Mouse (Mus musculus) activated CD4-positive, CD25-positive, alpha-beta regulatory T cell, adult 4 months (primary cell): ENCODE measurements around the gene Zfp300. TPM values are rescaled to one million over a fixed set of nuclear protein-coding genes. Genes with fewer than 3 reads are reported as not detected.

Experiments
- ATAC-seq: one replicate; pipeline ENCODE4 v1.8.0; 2017
- polyA plus RNA-seq, 2 experiments: library from polyadenylated mRNA; unstranded; fragments of 100-300 nt; shearing (Covaris generic); gene quantifications; one replicate each; pipeline ENCODE4 v1.2.1; 2017

The Zfp300 gene
- 1 to 10 TPM; 2.4 to 3.3 TPM for polyA plus RNA-seq

DNA sequence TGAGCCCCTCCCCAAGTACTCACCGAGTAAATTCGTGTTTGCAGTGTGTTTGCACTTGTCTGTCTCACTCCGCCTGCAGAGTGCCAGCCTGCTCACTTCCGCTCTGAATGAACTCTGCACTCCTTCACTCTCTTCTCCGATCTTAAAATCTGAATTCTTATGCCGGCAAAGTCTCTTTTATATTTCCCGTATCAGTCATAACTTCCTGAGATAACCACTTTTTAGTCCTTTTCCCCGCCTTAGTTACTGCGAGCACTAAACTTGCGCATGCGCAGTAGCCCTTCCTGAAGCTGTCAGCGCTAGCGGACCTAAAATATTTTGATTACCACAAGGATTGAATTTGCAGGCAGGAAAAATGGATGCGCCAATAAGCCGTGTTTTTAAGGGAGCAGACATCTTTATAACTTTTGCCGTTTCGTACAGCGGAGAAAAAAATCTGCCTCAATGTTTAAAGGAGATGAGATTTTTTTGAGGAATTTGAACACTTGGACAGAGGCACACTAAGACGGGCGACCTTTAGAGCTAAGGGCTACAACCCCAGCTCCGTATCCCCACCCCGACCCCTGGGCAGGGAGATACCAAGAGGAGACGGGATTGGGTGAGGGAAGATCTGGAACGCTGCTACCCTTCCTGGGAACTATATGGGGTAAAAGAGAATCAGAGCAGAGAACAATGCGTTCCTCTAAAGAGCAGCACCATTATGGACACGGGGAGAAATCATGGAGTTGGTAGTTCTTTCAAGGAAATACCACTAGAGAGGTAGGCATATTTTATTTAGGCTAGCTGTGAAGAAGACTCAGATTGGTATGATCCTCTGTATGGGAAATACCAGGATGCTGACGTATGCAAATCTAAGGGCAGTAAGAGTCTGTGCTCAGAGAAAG, at the start of gene Zfp300:
Gene Zfp300, minus strand, starts transcription at position 545 of the 884 bp plus-strand sequence.
- peak; percentile 77 for ATAC-seq

DNA sequence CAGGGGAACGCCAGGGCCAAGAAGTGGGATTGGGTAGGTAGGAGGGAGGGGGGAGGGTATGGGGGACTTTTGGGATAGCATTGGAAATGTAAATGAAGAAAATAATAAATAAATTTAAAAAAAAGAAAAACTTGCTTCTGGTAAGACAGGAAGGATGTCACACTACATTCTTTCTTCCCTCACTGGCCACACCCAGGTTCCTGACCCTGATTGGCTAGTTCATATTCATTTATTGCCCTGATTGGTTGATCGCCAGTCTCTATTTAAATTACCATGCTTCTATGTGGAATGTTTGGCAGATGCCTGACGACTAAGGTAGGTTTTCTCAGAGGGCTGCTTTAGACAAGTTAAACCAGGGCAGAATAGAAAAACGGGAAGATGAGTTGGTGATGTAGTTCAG, 26.2 kb upstream of the Zfp300 start, which contains the start of gene Ssxa1:
Gene Ssxa1, plus strand, starts transcription at position 301 of the 400 bp plus-strand sequence.
- no peak for ATAC-seq

DNA sequence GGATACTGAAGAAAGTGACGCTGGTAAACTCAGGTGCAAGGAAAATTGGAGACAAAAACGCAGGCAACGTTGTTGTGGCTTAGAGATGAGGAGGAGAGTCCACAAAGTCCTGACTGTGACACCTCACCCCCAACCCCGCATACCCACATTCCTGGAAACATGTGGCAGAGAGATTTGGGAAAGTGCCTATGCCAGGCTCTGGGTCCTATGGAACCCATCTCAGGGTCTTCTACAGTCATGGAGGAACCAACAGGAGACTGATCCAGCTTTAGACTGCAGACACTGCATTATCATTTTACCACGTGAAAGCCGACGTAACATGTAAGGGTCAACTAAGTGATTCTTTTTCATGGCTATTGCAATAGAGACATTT, 526 bp upstream of the Zfp300 start:
- no peak for ATAC-seq

DNA sequence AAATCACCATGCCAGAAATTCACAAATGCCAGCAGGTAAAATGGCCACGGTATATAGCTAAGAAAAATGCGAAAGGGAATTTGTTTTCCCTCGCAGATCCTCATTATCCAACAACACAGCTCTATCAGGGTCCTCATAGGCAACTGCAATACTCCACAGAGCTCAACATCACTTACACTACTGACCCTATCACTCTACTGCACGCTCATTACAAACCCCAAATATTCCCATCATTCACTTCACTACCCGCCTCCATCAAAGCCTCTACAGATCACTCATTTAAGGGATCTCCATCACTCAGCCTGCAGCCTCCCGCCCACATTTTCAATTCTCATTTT, 713 bp downstream of the Zfp300 start:
- no peak for ATAC-seq

DNA sequence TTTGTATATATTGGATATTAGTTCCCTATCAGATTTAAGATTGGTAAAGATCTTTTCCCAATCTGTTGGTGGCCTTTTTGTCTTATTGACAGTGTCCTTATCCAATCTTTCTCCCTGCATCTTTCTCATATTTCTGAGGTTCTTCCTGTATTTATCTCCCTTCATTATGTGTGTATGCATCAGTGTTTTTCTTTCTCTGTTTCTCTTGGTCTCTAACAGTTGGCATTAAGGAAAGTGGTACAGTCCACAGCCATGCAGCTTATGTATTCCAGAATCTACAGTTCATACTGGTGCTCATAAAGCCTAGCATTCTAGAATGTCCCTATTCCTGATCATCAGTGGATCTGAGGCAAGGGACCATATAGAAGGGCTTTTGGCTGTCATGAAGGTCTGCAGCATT, 21.2 kb downstream of the Zfp300 start, which contains the start of gene Spaca5:
Gene Spaca5, plus strand, starts transcription at position 301 of the 400 bp plus-strand sequence.
- ATAC-seq = no peak

DNA sequence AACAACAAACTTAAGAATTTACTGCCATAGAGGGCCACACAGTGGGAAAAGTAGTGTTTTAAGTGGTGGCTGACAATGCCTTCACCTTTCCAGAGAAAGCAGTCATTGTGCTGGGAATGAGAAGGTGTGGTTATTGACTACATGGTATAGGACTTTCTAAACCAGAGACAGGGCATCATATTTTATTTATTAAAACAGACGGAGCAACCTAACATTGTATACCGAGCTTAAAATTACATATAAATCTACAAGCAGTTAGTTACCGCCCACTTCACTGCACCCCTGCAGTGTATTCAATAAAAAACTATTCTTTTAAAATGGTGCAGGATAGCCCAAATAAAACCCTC, 26.8 kb downstream of the Zfp300 start:
- no peak for ATAC-seq

DNA sequence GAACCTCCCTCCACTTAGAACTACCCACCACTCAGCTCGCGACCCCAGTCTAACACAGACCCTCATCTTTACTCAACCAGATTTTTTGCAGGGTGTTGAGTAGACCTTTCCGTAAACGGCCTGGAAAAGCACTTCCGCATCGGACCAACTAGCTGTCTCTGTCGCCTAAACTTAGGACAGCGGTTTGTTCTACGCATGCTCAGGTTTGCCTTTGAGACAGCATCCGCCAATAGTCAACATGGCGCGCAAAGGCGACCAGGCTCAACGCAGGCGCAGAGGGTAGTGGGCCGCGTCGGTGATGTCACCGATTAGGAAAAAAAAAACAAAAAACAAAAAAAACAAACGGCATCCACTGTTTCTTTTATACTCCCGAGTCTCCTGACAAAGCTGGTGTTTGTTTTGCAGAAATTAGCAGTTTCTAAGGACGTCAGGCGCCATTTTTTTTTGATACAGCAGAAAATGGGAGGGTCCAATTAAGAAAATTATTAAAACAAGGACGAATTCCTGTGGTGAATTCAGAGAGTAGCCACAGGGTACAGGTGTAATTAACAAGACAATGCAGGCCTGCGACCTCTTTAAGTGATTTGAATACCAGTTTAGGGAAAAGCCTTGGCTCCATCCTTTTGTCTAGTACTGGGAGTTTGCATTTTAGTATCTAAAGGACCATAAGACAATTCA, 27.3 kb downstream of the Zfp300 start, which contains the start of gene Zfp182:
Gene Zfp182, minus strand, starts transcription at position 451 of the 678 bp plus-strand sequence.
- ATAC-seq = peak; percentile 95

DNA sequence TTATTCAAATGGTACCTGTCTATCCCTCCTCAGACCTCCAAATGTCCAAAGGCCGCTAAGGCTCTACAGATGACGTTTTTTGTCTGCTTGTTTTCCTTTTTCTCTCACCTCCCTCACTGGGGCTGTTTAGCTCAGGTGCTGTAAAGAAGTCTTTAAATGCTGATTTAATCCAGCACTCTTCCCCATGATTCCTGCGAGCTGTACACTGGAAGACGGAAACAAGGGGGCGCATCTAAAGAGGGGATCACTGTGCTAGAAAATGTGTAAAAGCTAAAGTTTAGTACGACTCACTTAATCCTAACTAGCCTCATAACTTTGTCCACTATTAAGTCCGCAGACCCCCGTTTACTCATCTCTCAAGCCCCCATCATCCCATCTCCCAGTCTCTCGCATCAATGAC, 27.9 kb downstream of the Zfp300 start:
- no peak for ATAC-seq

Other genes starting within 250 kb of the Zfp300 start
- not detected for gene Timp1, start 219.4 kb downstream of the Zfp300 start, polyA plus RNA-seq
- not detected for gene Syn1, start 168.5 kb downstream of the Zfp300 start, polyA plus RNA-seq
- gene Cfp, start 158.0 kb downstream of the Zfp300 start, polyA plus RNA-seq = 1 to 10 TPM; 2.4 to 5.2 TPM
- 1 to 10 TPM; 3.9 to 4.1 TPM for gene Elk1, start 138.9 kb downstream of the Zfp300 start, polyA plus RNA-seq
- gene Uxt, start 127.5 kb downstream of the Zfp300 start, polyA plus RNA-seq = 10 to 100 TPM; 40.8 to 49.3 TPM
- gene Zfp182, start 27.2 kb downstream of the Zfp300 start, polyA plus RNA-seq = 10 to 100 TPM; 16.0 to 19.5 TPM
- not detected for gene Spaca5, start 21.1 kb downstream of the Zfp300 start, polyA plus RNA-seq
- not detected for gene Ssxa1, start 26.3 kb upstream of the Zfp300 start, polyA plus RNA-seq
- not detected for gene Gm21876, start 86.1 kb upstream of the Zfp300 start, polyA plus RNA-seq